Mouse (Mus musculus) embryonic fibroblast, embryonic 13.5 days (primary cell): Measurements from ENCODE around the gene Grk5.
"Not testable (repeated sequence)": the region's sequence is repeated elsewhere in the genome, so short reads cannot be mapped to it uniquely, and the experiment has no call there.

ENCODE experiments used
- CTCF ChIP-seq: IDR thresholded peaks from 2 replicates; pipeline ENCODE4 v1.5.1; 2011; ENCODE audit warnings: mild to moderate bottlenecking, control low read depth, low read length, moderate library complexity, borderline replicate concordance; ENCODE audit not compliant: insufficient read depth
- POLR2A ChIP-seq: IDR thresholded peaks from 2 replicates; pipeline ENCODE4 v1.6.1; 2011; ENCODE audit warnings: low read depth, mild to moderate bottlenecking, control low read depth, low read length, moderate library complexity

- not testable (repeated sequence) for TF ChIP-seq POLR2A, CTCF
Observed at GRCm38 (mm10) chr19:60866169-60866568, 23.4 kb upstream of the Grk5 start.
